Mouse (Mus musculus): ENCODE measurements at regions not wholly inside any gene's neighbourhood (a gene's known extent, or its start where the extent isn't known, plus 50 kb on each side); places are given as distances from the start of the nearest gene placed in this dataset.
"Not testable (repeated sequence)": the region's sequence is repeated elsewhere in the genome, so short reads cannot be mapped to it uniquely, and the experiment has no call there.

DNA sequence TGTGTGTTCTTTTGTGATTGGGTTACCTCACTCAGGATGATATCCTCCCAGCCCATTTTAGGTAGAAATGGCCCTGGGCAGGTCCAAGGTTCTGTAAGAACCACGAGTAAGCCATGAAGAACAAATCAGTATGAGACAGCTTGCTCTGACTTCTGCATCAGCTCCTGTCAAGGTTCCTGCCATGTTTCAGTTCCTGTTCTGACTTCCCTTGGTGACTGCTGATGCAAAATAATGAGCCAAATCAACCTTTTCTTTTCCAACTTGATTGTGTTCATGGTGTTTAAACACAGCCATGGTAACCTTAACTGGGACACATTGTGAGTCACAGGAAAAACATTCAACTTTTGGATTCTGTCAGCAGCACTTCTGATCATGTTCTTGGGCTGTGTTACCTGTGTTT lies 667.4 kb upstream of the Igfbp7 start:
- intact Hi-C loops (cut with DNase I): no loop called here
- no peak for DNase-seq (ENCODE audit: low spot score)

DNA sequence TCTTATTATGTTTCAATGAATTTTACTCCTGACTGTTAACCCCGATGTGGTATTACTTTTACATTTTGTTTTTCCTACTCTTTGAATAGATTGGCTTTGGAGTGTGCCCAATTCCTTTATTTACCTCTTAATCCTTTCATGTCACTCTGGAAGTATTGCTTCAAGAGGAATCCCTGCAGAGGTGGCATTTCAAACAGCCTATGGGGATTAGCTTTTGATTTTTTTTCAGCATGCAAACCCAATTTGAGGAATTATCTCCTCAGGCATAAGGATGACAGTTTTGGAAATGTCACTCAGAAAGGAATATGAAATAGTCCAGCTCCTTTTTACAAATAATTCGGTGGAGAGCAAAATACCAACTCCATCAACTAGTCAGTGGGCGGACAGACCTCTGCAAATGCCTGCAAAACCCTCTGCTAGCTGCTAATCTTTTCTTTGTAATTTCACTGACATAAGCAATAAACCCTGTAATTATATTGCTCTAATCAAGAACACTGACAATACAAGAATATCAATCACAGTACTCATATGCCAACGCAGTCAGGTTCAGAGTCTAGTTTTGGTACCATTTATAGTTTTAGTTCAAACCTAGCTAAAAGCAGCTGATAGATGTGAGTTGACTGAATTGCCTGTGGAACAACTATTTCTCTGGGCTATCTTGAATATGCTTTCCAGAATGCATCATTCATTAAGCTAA lies 624.9 kb upstream of the Igfbp7 start:
- intact Hi-C loops (cut with DNase I): no loop called here
- DNase-seq (ENCODE audit: low spot score): no peak

DNA sequence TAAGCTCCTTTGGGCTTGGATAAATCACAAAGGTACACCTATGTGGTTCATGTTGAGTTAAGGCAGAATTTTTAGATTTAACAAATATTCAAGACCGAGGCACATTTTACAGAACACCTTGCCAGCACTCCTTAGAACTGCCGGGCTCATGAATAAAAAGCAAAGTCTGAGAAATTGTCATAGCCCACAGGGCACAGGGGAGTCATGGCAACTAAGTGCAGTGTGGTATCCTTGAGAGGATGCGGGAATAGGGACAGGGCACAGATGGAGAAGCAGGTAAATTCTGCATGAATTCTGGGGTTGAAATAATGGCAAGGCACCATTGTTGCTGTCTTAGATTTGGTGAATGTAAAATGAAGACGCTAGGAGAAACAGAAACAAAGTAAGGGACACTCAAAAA lies 609.7 kb upstream of the Igfbp7 start:
- intact Hi-C loops (cut with DNase I): no loop called here
- DNase-seq (ENCODE audit: low spot score): no peak

DNA sequence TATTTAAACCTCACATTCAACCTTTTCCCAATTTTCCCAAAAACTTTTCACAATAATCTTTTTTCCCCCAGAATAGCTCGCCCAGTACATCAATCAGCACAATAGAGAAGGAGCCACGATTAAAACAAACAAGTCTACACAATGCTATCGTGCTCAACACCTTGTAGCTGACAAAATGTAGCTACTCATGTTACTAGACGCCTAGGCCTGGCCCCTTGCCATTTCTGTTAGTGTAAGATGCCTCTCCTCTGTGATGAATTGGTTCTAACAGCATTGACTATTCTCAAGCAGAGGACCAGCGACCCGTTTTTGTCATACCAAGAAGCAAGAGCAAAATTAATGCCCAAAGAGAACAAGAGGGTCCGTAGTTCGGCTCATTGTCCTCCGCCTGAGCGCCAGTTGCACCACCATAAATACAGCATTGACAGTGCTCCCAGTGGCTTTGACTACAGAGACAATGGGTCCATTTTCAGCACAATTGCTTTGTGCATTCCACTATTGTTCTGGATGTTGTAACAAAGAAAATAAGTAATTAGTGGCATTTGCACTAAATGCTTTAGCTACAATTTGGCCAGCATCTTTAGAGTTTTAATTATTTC lies 578.7 kb upstream of the Igfbp7 start:
- intact Hi-C loops (cut with DNase I): no loop called here
- DNase-seq (ENCODE audit: low spot score): no peak

DNA sequence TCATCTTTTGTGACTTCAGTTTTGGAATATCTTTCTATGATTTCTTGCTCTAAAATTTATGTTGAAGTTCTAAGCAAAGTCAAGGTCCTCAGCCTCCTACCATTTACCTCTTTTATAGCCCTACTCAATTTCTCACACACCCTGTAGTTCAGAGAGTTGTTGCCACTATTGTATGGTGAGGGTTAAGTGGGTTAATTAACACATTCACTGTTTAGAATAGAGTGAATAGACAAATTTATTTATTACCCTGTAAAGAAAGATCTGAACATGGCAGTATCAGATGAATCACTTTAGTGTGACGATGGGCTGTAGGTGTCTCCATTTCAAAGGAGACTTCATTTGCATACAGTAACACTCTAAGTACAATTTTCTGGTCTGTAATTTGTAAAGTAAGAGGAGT lies 577.4 kb upstream of the Igfbp7 start:
- intact Hi-C loops (cut with DNase I): no loop called here
- DNase-seq (ENCODE audit: low spot score): no peak

DNA sequence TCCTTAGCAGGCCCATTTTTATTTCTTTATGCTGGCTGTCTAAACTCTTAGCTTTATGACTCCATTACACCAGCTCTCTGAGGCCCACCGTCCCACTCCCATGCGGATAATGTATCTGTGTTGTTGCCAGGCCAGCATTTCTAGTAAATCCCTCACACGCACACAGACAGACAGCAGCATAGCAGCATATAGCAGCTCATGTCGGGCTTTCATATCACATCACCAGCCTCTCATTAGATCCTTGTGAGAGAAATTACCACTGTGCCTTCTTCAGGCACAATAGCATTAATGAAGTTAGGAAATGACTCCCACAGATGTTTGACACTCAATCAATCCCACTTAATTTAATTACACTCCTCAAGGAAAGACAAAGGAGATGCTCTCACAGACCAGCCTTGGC lies 532.2 kb upstream of the Igfbp7 start:
- DNase-seq (ENCODE audit: low spot score); intact Hi-C loops (cut with DNase I): not testable (repeated sequence)

DNA sequence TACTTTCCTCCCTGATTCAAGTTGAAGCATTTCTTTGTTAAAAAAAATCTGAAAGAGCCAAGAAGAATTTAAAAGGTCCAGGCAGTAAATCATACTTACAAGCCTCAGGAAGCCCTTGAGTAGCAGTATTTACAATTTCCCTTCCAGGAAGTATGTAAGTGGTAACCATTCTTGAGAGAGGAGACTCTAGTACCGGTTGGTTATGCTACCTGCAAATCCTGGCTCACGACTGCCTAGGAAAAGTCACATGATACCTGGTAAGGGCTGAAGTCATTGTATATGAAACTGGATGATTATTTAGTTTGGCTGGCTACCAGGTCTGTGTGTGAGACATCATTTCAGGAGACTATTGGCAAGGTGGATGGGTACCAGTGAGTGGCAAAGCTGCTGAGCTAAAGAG lies 524.0 kb upstream of the Igfbp7 start:
- DNase-seq (ENCODE audit: low spot score): no peak
- intact Hi-C loops (cut with DNase I): no loop called here

DNA sequence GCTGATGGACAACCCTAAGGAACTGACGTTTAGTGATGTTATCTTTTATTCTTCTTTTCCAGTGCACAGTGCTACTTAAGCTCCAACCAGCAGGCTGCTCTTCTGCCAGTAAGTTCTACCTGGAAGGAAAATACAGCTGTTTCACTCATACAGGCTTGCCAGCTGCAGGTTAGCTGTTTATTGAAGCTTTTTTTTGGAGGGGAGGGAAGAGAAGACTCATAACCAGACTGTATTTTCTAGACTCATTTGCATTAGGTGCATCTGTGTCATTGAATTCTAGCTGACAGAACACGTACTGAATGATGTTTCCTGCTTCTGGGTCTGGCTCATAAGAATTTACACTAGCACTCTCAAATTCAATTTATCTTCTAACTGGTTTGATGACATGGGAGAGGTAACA lies 513.3 kb upstream of the Igfbp7 start:
- intact Hi-C loops (cut with DNase I): no loop called here
- DNase-seq (ENCODE audit: low spot score): no peak

DNA sequence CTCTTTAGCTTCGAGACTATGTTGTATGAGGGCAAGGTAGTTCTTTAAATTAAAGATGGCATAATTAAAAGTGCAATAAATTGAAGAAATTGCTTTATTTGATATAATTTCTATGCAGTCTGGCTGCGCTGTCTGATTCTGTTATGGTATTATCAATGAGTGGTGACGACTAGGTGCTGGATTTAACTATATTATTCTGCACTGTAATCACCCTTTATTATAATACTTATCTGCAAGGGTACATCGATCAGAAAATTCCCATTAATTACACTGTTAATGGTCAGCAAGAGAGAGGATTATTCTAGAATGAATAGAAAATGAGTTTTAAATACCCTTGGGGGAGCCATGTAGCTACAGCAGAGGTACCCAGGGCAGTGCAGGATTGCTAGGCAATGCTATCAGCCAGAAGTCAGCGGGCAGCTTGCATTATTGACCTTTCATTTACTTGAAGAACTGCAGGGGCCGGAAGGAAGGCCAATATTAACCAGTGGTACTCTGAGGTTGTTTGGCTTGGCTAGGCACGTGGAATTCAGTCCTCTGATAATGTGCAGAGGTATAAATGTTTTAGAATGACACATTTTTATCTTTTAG lies 509.3 kb upstream of the Igfbp7 start:
- no peak for DNase-seq (ENCODE audit: low spot score)

DNA sequence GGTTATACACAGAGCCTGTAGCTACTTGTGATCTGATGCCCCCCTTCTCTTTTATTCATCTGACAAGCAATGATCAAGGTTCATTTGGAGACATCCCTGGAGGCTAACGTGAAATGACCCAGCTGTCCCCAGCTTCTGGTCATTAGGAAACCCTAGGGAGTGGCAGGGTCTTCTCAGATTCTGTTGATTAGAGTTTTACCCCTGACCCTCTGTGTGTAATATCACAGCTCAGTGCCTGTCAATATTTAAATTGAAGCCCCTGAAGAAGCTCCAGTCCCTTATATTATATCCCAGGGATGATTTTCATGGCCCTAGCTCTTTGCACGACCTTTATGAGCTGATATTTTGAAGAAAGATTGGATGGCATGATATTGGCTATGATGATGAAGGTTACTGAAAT lies 508.5 kb upstream of the Igfbp7 start:
- no peak for DNase-seq (ENCODE audit: low spot score)
- intact Hi-C loops (cut with DNase I): no loop called here

More for the DNA sequence above, 509.3 kb upstream of the Igfbp7 start:
- intact Hi-C loops (cut with DNase I): no loop called here

DNA sequence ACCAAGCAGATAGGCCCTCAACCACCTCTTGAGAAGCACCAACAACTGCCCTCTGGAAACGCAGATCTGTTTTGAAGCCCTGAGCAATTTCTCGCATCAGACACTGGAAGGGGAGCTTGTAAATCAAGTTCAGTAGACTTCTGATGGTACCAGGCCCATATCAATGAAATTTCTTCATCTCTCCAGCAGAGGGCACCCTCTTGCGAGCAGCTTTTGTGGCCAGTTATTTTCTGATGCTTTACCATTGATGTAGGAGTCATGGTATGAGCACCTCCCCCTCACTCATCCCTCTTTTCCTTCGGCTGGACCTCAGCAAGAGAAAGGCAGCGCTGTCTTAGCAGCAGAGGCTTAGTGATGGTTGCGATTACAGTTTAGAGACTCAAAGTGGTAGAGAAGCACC lies 501.4 kb upstream of the Igfbp7 start:
- DNase-seq (ENCODE audit: low spot score): no peak
- intact Hi-C loops (cut with DNase I): no loop called here

DNA sequence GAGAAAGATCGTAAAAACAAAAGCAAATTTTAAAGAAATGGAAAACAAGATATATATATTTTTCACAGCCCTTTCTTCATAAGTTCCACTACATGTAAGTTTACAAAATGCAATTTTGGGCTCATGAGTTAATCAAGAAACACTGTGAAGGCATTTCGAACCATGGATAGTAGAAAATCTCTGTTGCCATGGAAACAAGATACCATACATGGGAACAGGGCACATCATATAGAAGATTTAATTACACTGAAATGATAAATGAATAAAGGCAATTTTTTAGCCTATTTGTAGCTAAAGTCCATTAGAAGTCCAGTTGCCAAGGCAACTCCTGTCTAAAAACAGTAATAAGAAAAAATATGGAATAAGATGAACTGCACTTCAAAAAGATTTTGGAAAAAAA lies 484.2 kb upstream of the Igfbp7 start:
- intact Hi-C loops (cut with DNase I): not testable (repeated sequence)

DNA sequence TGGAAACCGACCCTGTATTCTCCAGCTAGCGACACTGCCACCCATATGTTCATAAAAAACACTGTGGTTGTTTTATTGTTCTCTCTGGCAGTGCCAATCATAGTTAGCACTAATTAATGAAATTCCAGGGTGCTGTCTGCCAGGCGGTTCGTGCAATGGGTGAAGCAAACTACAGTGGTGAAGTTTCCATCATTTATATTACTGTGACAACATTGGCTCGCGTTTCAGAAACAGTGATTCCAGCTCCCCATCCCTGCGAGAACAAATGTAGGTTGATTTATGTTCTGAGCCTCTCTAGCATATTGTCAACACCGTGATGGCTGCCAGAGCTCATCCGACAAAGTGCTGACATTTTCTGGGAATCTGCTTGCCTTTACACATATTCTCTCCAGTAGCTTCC lies 480.7 kb upstream of the Igfbp7 start:
- intact Hi-C loops (cut with DNase I): no loop called here
- no peak for DNase-seq (ENCODE audit: low spot score)

More for the DNA sequence above, 484.2 kb upstream of the Igfbp7 start:
- DNase-seq (ENCODE audit: low spot score): not testable (repeated sequence)

DNA sequence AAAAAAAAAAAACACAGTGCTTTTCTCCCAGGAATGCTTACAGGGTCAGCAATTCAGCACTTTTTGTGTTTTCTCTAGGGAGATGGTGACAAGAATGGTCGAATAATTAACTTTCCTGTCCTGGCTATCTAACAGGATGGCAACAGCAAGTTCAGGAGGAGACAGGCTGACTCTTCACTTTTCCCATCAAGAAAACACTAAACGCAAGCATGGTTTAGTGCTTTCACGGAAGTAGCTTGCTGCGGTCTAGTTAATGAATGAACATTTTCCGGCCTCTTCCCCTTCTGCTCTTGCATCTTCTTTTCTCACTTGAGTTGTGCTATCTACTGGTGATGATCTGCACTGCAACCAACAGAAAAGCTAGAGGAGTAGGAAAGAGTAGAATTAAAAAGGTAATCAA lies 463.6 kb upstream of the Igfbp7 start:
- intact Hi-C loops (cut with DNase I): no loop called here
- no peak for DNase-seq (ENCODE audit: low spot score)

DNA sequence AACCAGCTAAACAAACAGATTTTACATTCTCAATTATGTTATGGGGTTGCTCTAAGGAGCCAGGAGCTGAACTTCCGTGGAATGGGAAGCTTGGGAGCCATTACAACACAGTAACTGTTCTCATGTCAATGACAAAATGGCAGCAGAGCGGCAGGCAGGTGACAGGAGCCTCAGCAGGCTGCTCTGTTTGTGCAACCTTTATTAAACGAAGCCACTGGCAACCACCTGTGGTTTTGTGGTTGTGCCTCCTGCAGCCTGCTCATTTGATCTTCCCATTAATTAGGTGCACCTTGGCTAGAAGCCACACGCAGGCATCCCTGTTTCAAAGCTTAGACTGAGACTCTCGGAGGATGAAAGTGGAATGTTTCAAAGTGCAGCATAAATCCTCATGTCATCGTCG lies 457.5 kb upstream of the Igfbp7 start:
- intact Hi-C loops (cut with DNase I): no loop called here
- no peak for DNase-seq (ENCODE audit: low spot score)

DNA sequence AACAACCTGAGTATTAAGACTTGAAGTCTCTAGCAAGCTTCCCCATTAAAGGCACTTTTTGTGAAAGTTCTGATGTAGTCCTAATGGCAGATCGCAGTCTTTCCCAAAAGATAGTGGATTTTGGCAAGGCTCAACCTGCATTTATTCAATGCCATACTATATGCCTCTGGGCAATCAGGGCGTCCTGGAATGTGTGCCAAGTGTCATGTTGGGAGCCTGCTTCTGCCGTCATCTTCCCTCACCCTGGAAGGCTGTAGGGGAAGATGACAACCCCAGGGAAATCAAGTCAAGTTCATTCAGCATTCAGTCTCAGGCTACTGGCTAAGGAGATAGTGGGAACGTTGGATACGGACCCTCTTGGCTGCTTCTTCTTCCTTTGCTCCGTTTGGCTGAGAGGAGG lies 447.4 kb upstream of the Igfbp7 start:
- intact Hi-C loops (cut with DNase I): no loop called here
- no peak for DNase-seq (ENCODE audit: low spot score)

DNA sequence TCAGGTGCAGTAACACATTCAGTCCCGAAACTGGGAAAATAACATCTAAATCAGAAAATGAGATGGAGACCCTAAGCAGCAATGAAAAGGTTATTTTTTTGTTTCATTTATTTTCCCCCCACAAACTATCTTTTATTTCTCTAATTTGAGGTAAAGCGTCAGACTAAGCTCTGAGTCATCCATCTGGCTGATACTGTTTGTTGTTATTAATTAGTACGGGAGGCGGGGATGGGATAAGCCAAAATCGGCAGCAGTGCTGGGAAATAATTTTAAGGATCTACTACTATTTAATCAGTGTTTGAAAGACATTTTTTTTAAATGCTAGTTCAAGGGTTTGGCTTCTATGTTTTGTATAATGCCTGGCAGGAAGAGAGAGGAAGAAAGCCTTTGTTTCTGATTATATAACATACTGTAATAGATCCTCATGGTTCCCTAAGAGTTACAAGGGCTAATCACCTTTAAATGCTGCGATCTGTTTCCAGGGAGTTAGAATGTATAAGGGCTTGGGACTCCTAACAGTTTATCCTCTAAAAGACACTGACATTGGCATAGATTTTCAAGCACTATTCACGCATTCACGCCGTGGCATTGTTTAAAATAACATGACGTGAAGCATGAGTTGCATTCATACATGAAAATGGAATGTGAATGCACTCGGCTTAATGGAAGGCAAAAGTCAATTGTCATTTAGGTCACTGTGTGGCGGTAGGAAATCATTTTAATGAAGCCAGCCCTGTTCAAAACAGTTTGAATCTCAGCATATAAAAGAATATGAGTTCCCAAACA lies 446.4 kb upstream of the Igfbp7 start:
- intact Hi-C loops (cut with DNase I): no loop called here
- no peak for DNase-seq (ENCODE audit: low spot score)

DNA sequence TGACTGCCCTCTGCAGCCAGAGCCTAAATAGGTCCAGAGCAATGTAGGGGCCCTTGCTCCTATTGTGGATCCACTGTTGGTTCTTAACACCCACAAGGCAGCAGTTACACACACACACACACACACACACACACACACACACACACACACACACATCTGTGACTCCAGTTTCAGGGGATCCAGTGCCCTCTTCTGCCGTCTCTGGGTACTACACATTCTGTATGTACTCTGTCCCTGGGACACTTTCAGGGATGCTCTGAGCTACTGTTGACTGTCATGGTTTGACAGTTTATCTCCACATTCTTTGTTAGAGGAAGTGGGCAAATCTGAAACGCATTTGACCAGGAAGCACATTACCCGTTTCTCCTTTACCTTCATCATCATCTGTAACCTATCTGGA lies 443.8 kb upstream of the Igfbp7 start:
- intact Hi-C loops (cut with DNase I): no loop called here
- DNase-seq (ENCODE audit: low spot score): no peak

DNA sequence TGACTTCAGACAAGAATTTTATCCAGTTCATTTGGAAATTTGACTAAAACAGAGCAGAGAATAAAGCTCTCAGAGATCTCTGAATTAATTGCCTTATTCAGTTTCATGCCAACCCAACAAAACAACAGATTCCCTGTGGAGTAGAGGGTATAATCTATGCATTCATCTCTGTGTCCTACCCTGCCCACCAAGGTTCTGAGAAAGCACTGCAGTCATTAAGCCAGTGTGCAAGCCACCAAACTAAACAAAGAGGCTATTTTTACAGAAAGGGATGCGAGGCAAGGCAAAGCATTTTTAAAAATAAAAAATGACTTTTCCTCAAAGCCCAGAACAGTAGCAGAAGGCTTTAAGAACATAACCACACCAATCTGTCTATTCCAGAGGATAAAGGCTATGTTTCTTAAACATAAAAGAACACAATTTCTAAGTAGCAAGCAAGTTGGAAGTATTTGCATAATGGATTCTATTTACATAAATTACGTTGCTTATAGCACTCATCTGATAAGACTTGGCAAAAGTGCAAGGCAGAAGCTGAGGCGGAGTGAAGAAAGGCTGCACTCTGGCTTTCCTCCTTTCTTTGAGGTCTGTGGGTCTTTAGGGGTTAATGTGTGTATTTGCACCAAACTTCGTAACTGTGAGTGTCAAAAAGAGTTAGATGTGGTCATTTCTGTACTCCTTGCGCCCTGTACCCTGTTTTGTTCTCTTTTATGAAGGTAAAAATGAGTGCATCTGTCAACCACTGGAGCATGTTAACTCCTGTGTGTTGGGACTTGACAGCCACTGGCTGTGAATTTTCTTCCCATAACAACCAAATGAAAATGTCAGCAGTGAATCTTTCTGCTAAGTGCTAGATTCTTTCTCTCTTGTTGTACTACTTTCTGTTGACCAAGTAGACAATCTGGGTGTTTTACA lies 430.6 kb upstream of the Igfbp7 start:
- intact Hi-C loops (cut with DNase I): no loop called here
- no peak for DNase-seq (ENCODE audit: low spot score)

DNA sequence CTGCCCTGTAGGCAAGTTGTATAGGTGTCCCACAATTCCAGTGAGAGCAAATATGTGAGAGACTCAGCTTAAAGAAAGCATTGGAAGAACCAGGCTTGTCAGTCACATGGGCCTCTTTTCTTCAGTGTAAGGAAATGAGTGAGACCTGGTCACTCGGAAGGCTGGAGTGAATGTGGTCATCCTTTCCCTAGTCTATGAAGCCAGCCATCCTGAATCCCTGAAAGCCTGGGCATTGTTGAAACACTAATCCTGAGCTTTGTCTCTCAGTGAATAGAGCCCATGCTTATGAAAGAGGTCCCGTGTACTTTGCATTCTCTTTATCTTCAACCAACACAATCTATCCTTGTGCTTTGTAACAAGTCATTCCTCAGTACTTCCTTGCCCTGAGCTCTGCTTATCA lies 420.1 kb upstream of the Igfbp7 start:
- intact Hi-C loops (cut with DNase I): no loop called here

More for the DNA sequence above, 420.1 kb upstream of the Igfbp7 start:
- no peak for DNase-seq (ENCODE audit: low spot score)

Measured in heart, postnatal 25 days (tissue).